In the genomic region with DNA sequence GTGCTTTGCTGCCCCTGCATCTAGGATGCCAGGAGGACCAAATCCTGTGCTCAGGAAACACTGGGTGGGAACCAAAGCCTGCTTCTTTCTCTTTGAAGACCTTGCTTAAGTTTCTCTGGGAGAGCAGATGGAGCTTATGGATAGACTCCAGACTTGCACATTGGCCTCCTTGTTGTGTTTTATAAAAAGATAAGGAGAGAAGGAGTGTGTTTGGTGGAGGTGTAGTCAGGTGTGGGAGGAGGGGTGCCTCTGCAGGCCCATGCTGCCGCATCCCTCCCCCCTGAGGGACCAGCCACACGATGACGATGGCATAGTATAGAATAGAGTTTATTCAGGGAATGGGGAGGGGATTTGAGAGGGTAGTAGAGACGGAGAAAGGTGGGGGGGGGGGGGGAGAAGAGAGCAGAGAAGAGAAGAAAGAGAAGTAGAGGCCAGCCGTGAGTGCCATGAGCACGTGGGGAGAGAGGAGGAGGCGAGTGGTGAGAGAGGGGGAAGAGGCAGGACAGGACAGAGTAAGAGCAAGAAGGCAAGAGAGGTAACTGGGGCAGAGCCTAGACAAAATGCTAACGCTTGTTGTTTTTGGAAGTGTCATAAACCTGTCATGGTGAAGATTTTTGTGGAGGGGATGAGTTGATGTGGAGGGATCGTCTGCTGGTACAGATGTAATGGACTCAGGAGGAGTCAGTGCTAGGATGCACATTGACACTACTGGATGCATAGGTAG, we compare ENCODE assay signal across 8 mouse cellular contexts. TPM values are rescaled to one million over a fixed set of nuclear protein-coding genes. Genes with fewer than 3 reads are reported as not detected.
DNase-seq lines count a peak whose midpoint lies in the region; ATAC-seq and TF ChIP-seq lines count a peak whose summit lies in the region.

No protein-coding gene starts in this region.

- H3K27ac ChIP-seq in heart, embryonic 11.5 days (ENCODE audit: low read depth, low read length): no peak overlapping the region
- no peak overlapping the region for H3K27ac ChIP-seq in forebrain, embryonic 16.5 days (ENCODE audit: low read length)
- H3K27ac ChIP-seq in liver, postnatal 0 days (ENCODE audit: low read depth): no peak overlapping the region

- no peak for ATAC-seq in heart, embryonic 11.5 days (replicated peaks; ENCODE audit: insufficient number of reproducible peaks, low FRiP score, low TSS enrichment)
- no peak for ATAC-seq in forebrain, embryonic 16.5 days
- no peak for ATAC-seq in liver, postnatal 0 days

- no peak for TF ChIP-seq CTCF in E14TG2a.4 (conservative IDR thresholded peaks at IDR 0.05; ENCODE audit: low read length)
- TF ChIP-seq CTCF in liver, postnatal 0 days (IDR thresholded peaks at IDR 0.05; ENCODE audit: low read depth): no peak

- H3K9ac ChIP-seq in heart, embryonic 11.5 days (ENCODE audit: low read depth, low read length): peak overlapping the region; percentile 97; the same call in 1 of the 2 replicates
- peak overlapping the region; percentile 3; the same call in 1 of the 2 replicates for H3K9ac ChIP-seq in forebrain, embryonic 16.5 days (replicated peaks; ENCODE audit: low read depth, low read length)
- H3K9ac ChIP-seq in liver, postnatal 0 days (replicated peaks): peak overlapping the region; percentile 82; the same call in 1 of the 2 replicates

- WGBS in heart, embryonic 11.5 days (ENCODE audit: insufficient replicate concordance): 86% methylated on average over 9 of the region's 9 CpGs
- 78% methylated on average over 9 of the region's 9 CpGs for WGBS in forebrain, embryonic 16.5 days
- 64% methylated on average over 9 of the region's 9 CpGs for WGBS in liver, postnatal 0 days (ENCODE audit: insufficient replicate concordance)

- peak overlapping the region; percentile 84 for H3K4me3 ChIP-seq in heart, embryonic 11.5 days (ENCODE audit: low read depth, low read length)
- H3K4me3 ChIP-seq in E14TG2a.4 (replicated peaks; ENCODE audit: low read length): peak overlapping the region; percentile 97
- H3K4me3 ChIP-seq in forebrain, embryonic 16.5 days (replicated peaks; ENCODE audit: low read length): peak overlapping the region; percentile 99
- H3K4me3 ChIP-seq in liver, postnatal 0 days (ENCODE audit: low read depth, low read length): peak overlapping the region; percentile 76

- no peak for TF ChIP-seq EP300 in liver, postnatal 0 days (IDR thresholded peaks at IDR 0.05; ENCODE audit: low read depth)

- no peak for DNase-seq in heart, adult 18-20 months
- DNase-seq in liver, postnatal 0 days: no peak
- no peak for DNase-seq in ovary, adult 18-20 months (ENCODE audit: low spot score)
- DNase-seq in layer of hippocampus, adult 18-20 months (ENCODE audit: low spot score in 2 of 2): no peak
- no peak for DNase-seq in layer of hippocampus, postnatal 36 days

- peaks cover 14% of the 10 kb centered on the region for H3K4me1 ChIP-seq in heart, embryonic 11.5 days (ENCODE audit: control insufficient read depth, insufficient read depth, low read length)
- peaks cover 36% of the 10 kb centered on the region for H3K4me1 ChIP-seq in E14TG2a.4 (replicated peaks; ENCODE audit: low read depth, low read length)
- peaks cover 33% of the 10 kb centered on the region for H3K4me1 ChIP-seq in forebrain, embryonic 16.5 days (replicated peaks; ENCODE audit: control insufficient read depth, insufficient read depth, low read length)
- H3K4me1 ChIP-seq in liver, postnatal 0 days (ENCODE audit: insufficient read depth): peaks cover 18% of the 10 kb centered on the region

- no peaks in the 10 kb centered on the region for H3K27me3 ChIP-seq in heart, embryonic 11.5 days (ENCODE audit: control insufficient read depth, insufficient read depth, low read length)
- H3K27me3 ChIP-seq in E14TG2a.4 (ENCODE audit: insufficient read depth, low read length): no peaks in the 10 kb centered on the region
- H3K27me3 ChIP-seq in forebrain, embryonic 16.5 days (replicated peaks; ENCODE audit: control insufficient read depth, insufficient read depth, low read length): no peaks in the 10 kb centered on the region
- no peaks in the 10 kb centered on the region for H3K27me3 ChIP-seq in liver, postnatal 0 days (ENCODE audit: insufficient read depth, low read length)

- peak overlapping the region; percentile 91 for H3K4me2 ChIP-seq in heart, embryonic 11.5 days
- H3K4me2 ChIP-seq in forebrain, embryonic 16.5 days (ENCODE audit: low read length): peak overlapping the region; percentile 97
- H3K4me2 ChIP-seq in liver, postnatal 0 days (ENCODE audit: low read depth, low read length): peak overlapping the region; percentile 86

- H3K9me3 ChIP-seq in heart, embryonic 11.5 days (replicated peaks; ENCODE audit: control insufficient read depth, low read length): no peaks in the 10 kb centered on the region
- no peaks in the 10 kb centered on the region for H3K9me3 ChIP-seq in E14TG2a.4 (ENCODE audit: low read length)
- no peaks in the 10 kb centered on the region for H3K9me3 ChIP-seq in forebrain, embryonic 16.5 days (ENCODE audit: control insufficient read depth, low read length)
- H3K9me3 ChIP-seq in liver, postnatal 0 days (ENCODE audit: low read length): no peaks in the 10 kb centered on the region

- H3K36me3 ChIP-seq in heart, embryonic 11.5 days (ENCODE audit: control insufficient read depth, insufficient read depth, low read length): 0 out of 2 replicates have a peak, but pooled peaks cover 4% of the 10 kb centered on the region
- H3K36me3 ChIP-seq in E14TG2a.4 (ENCODE audit: insufficient read depth, low read length): peaks cover 58% of the 10 kb centered on the region
- H3K36me3 ChIP-seq in forebrain, embryonic 16.5 days (ENCODE audit: control insufficient read depth, insufficient read depth): 0 out of 2 replicates have a peak, but pooled peaks cover under 1% of the 10 kb centered on the region
- peaks cover 8% of the 10 kb centered on the region for H3K36me3 ChIP-seq in liver, postnatal 0 days (replicated peaks; ENCODE audit: insufficient read depth, low read length)

RNA-seq across cellular contexts. Expression of a gene that starts 0.8 kb away (rescaled TPM):
- polyA plus RNA-seq in heart, embryonic 11.5 days (2014; fragmentation: Nextera tagmentation; extraction: Ambion mirVana): 9.1 and 9.6 TPM in 2 replicates
- 1 to 10 TPM; 5.2 to 6.5 TPM for total RNA-seq in heart, adult 18-20 months (2021)
- 27.9 and 31.8 TPM in 2 replicates for polyA plus RNA-seq in forebrain, embryonic 16.5 days (2015; fragmentation: Nextera tagmentation; extraction: Ambion mirVana)
- polyA plus RNA-seq in liver, postnatal 0 days (2015; fragmentation: Nextera tagmentation; extraction: Ambion mirVana): 2.7 and 3.6 TPM in 2 replicates
- total RNA-seq in layer of hippocampus, adult 18-20 months (2021): 10 to 100 TPM; 22.0 to 23.3 TPM
- 10 to 100 TPM; 21.2 to 23.7 TPM for total RNA-seq in layer of hippocampus, postnatal 36 days (2021)

RNA-seq across cellular contexts. Expression of a gene that starts 13.5 kb away (rescaled TPM):
- not detected in 2 replicates for polyA plus RNA-seq in heart, embryonic 11.5 days (2014; fragmentation: Nextera tagmentation; extraction: Ambion mirVana)
- total RNA-seq in heart, adult 18-20 months (2021): not detected
- 0.32 TPM in 1 of 2 replicates, not detected in the other for polyA plus RNA-seq in forebrain, embryonic 16.5 days (2015; fragmentation: Nextera tagmentation; extraction: Ambion mirVana)
- polyA plus RNA-seq in liver, postnatal 0 days (2015; fragmentation: Nextera tagmentation; extraction: Ambion mirVana): not detected in 2 replicates
- not detected for total RNA-seq in layer of hippocampus, adult 18-20 months (2021)
- not detected for total RNA-seq in layer of hippocampus, postnatal 36 days (2021)

RNA-seq across cellular contexts. Expression of a gene that starts 14.9 kb away (rescaled TPM):
- polyA plus RNA-seq in heart, embryonic 11.5 days (2014; fragmentation: Nextera tagmentation; extraction: Ambion mirVana): 97.9 and 100 TPM in 2 replicates
- total RNA-seq in heart, adult 18-20 months (2021): 10 to 100 TPM; 37.9 to 38.8 TPM
- polyA plus RNA-seq in forebrain, embryonic 16.5 days (2015; fragmentation: Nextera tagmentation; extraction: Ambion mirVana): 84.8 and 99.7 TPM in 2 replicates
- polyA plus RNA-seq in liver, postnatal 0 days (2015; fragmentation: Nextera tagmentation; extraction: Ambion mirVana): 53.2 and 55.1 TPM in 2 replicates
- 10 to 100 TPM; 43.8 to 45.2 TPM for total RNA-seq in layer of hippocampus, adult 18-20 months (2021)
- total RNA-seq in layer of hippocampus, postnatal 36 days (2021): 10 to 100 TPM; 43.3 to 44.5 TPM

RNA-seq across cellular contexts. Expression of a gene that starts 53.1 kb away (rescaled TPM):
- not detected in 2 replicates for polyA plus RNA-seq in heart, embryonic 11.5 days (2014; fragmentation: Nextera tagmentation; extraction: Ambion mirVana)
- not detected for total RNA-seq in heart, adult 18-20 months (2021)
- polyA plus RNA-seq in forebrain, embryonic 16.5 days (2015; fragmentation: Nextera tagmentation; extraction: Ambion mirVana): not detected in 2 replicates
- not detected in 2 replicates for polyA plus RNA-seq in liver, postnatal 0 days (2015; fragmentation: Nextera tagmentation; extraction: Ambion mirVana)
- not detected for total RNA-seq in layer of hippocampus, adult 18-20 months (2021)
- not detected for total RNA-seq in layer of hippocampus, postnatal 36 days (2021)

Comparison
In these comparisons a context has a peak if more than half of its experiments do, and no peak if none do; other contexts are left out.
1. H3K9ac ChIP-seq: peak in every context shown above with its lines; median percentile 97 in heart, embryonic 11.5 days; 82 in liver, postnatal 0 days; 3 in forebrain, embryonic 16.5 days.